Mouse (Mus musculus) hindbrain, embryonic 10.5 days (tissue): ENCODE measurements around the gene Dennd2c. TPM values are rescaled to one million over a fixed set of nuclear protein-coding genes. Genes with fewer than 3 reads are reported as not detected.
"Not testable (repeated sequence)": the region's sequence is repeated elsewhere in the genome, so short reads cannot be mapped to it uniquely, and the experiment has no call there.

Experiments
- DNase-seq: peaks from one replicate; pipeline ENCODE4 v3.0.0-alpha.2; 2017; ENCODE audit warnings: low spot score
- H3K27ac ChIP-seq: fragments of 300-500 bp; sonication (generic); 2 replicates; pipeline ENCODE4 v1.5.1; 2016; ENCODE audit warnings: mild to moderate bottlenecking, moderate library complexity
- H3K27me3 ChIP-seq: fragments of 300-500 bp; sonication (generic); 2 replicates; pipeline ENCODE4 v1.6.1; 2016; ENCODE audit warnings: mild to moderate bottlenecking; ENCODE audit not compliant: poor library complexity, insufficient read depth, severe bottlenecking
- H3K36me3 ChIP-seq: fragments of 300-500 bp; sonication (generic); 2 replicates; pipeline ENCODE4 v1.6.1; 2016; ENCODE audit warnings: mild to moderate bottlenecking, moderate library complexity
- H3K4me1 ChIP-seq: fragments of 300-500 bp; sonication (generic); replicated peaks from 2 replicates; pipeline ENCODE4 v1.6.1; 2016; ENCODE audit warnings: mild to moderate bottlenecking
- H3K4me3 ChIP-seq: fragments of 300-500 bp; sonication (generic); 2 replicates; pipeline ENCODE4 v1.5.1; 2016; ENCODE audit warnings: mild to moderate bottlenecking, moderate library complexity
- H3K9me3 ChIP-seq: fragments of 300-500 bp; sonication (generic); 2 replicates; pipeline ENCODE4 v1.6.1; 2016; ENCODE audit warnings: mild to moderate bottlenecking, moderate library complexity
- WGBS: fragments of 180-500 bp; shearing (Covaris S2); methylation state at CpG from one replicate; pipeline ENCODE4 v1.1.7; 2016; 5-methylcytosine and 5-hydroxymethylcytosine counted together
- polyA plus RNA-seq: library from polyadenylated mRNA; unstranded; fragments of >200 nt; fragmentation: Nextera tagmentation; extraction: Ambion mirVana; gene quantifications from 2 replicates; pipeline ENCODE4 v1.2.1, GENCODE M21; 2016

The Dennd2c gene
- polyA plus RNA-seq, 1 experiment from 2014 or later, result 1.7 TPM

GRCm38 (mm10) chr3:103128251-103128650 lies 25.8 kb downstream of the Dennd2c start:
- DNase-seq, result no peak
- WGBS, result 49% methylated on average over 4 of the region's 4 CpGs

GRCm38 (mm10) chr3:103129367-103130159 lies 27.2 kb downstream of the Dennd2c start:
- Histone ChIP-seq H3K9me3 (no peaks in the 10 kb centered on the region), H3K4me1 (peaks cover 34% of the 10 kb centered on the region), H3K27me3 (no peaks in the 10 kb centered on the region), H3K27ac (peak overlapping the region; percentile 29; the same call in 1 of the 2 replicates), H3K4me3 (no peak overlapping the region), H3K36me3 (no peaks in the 10 kb centered on the region)
- DNase-seq, result no peak
- WGBS, result 81% methylated on average over 8 of the region's 8 CpGs

More at GRCm38 (mm10) chr3:103128251-103128650, 25.8 kb downstream of the Dennd2c start:
- Histone ChIP-seq H3K4me1 (peaks cover 34% of the 10 kb centered on the region), H3K27ac (peak overlapping the region; percentile 42; the same call in 1 of the 2 replicates), H3K36me3 (no peaks in the 10 kb centered on the region), H3K27me3 (no peaks in the 10 kb centered on the region), H3K9me3 (no peaks in the 10 kb centered on the region), H3K4me3 (no peak overlapping the region)

- peak; percentile 21 for DNase-seq
- peaks cover 34% of the 10 kb centered on the region for H3K4me1 ChIP-seq
- no peaks in the 10 kb centered on the region for H3K27me3 ChIP-seq
- H3K36me3 ChIP-seq, result no peaks in the 10 kb centered on the region
- H3K27ac ChIP-seq, result peak overlapping the region; percentile 69; the same call in 1 of the 2 replicates
- no peak overlapping the region; the same call in 1 of the 2 replicates for H3K4me3 ChIP-seq
- H3K9me3 ChIP-seq, result no peaks in the 10 kb centered on the region
- WGBS, result 63% methylated on average over 6 of the region's 6 CpGs
Observed at GRCm38 (mm10) chr3:103130236-103130751, 27.9 kb downstream of the Dennd2c start.

- Histone ChIP-seq H3K36me3 (no peaks in the 10 kb centered on the region), H3K27ac (no peak overlapping the region), H3K4me3 (no peak overlapping the region), H3K27me3 (no peaks in the 10 kb centered on the region), H3K9me3 (no peaks in the 10 kb centered on the region), H3K4me1 (peaks cover 18% of the 10 kb centered on the region)
- WGBS, result 93% methylated on average over 10 of the region's 10 CpGs
- no peak for DNase-seq
Observed at GRCm38 (mm10) chr3:103133098-103133497, 30.7 kb downstream of the Dennd2c start.

GRCm38 (mm10) chr3:103136414-103137077 lies 34.1 kb downstream of the Dennd2c start:
- no peak for DNase-seq
- Histone ChIP-seq H3K27me3 (no peaks in the 10 kb centered on the region), H3K9me3 (no peaks in the 10 kb centered on the region), H3K4me3 (no peak overlapping the region), H3K36me3 (no peaks in the 10 kb centered on the region), H3K4me1 (no peaks in the 10 kb centered on the region), H3K27ac (no peak overlapping the region)
- 89% methylated on average over 4 of the region's 4 CpGs for WGBS

- H3K27me3 ChIP-seq, result no peaks in the 10 kb centered on the region
Observed at GRCm38 (mm10) chr3:103139047-103139446, 36.6 kb downstream of the Dennd2c start.

GRCm38 (mm10) chr3:103140095-103140838 lies 37.9 kb downstream of the Dennd2c start:
- H3K27ac ChIP-seq, result not testable (repeated sequence)
- WGBS, result 74% methylated on average over 11 of the region's 11 CpGs

More at GRCm38 (mm10) chr3:103139047-103139446, 36.6 kb downstream of the Dennd2c start:
- Histone ChIP-seq H3K36me3 (no peaks in the 10 kb centered on the region), H3K4me1 (no peaks in the 10 kb centered on the region), H3K27ac (no peak overlapping the region), H3K9me3 (no peaks in the 10 kb centered on the region), H3K4me3 (no peak overlapping the region)
- WGBS, result 79% methylated on average over 8 of the region's 8 CpGs
- DNase-seq, result no peak

GRCm38 (mm10) chr3:103141287-103141686 lies 38.9 kb downstream of the Dennd2c start:
- no peak for DNase-seq
- Histone ChIP-seq H3K27me3 (no peaks in the 10 kb centered on the region), H3K36me3 (no peaks in the 10 kb centered on the region), H3K9me3 (no peaks in the 10 kb centered on the region), H3K4me3 (no peak overlapping the region), H3K4me1 (peaks cover 5% of the 10 kb centered on the region), H3K27ac (no peak overlapping the region)
- 91% methylated on average over 11 of the region's 11 CpGs for WGBS

More at GRCm38 (mm10) chr3:103140095-103140838, 37.9 kb downstream of the Dennd2c start:
- H3K9me3 ChIP-seq, H3K4me3 ChIP-seq, H3K27me3 ChIP-seq, H3K4me1 ChIP-seq, DNase-seq, H3K36me3 ChIP-seq: not testable (repeated sequence)

- 86% methylated on average over 10 of the region's 10 CpGs for WGBS
- H3K27ac ChIP-seq, result no peak overlapping the region
- H3K36me3 ChIP-seq, result no peaks in the 10 kb centered on the region
- H3K9me3 ChIP-seq, result no peaks in the 10 kb centered on the region
- no peak overlapping the region for H3K4me3 ChIP-seq
- H3K4me1 ChIP-seq, result peaks cover 8% of the 10 kb centered on the region
- no peak for DNase-seq
- no peaks in the 10 kb centered on the region for H3K27me3 ChIP-seq
Observed at GRCm38 (mm10) chr3:103142366-103142765, 40.0 kb downstream of the Dennd2c start.

- peaks cover 8% of the 10 kb centered on the region for H3K4me1 ChIP-seq
- DNase-seq, result no peak
- WGBS, result 75% methylated on average over 2 of the region's 2 CpGs
- no peaks in the 10 kb centered on the region for H3K9me3 ChIP-seq
- H3K4me3 ChIP-seq, result no peak overlapping the region
- H3K27ac ChIP-seq, result no peak overlapping the region
- H3K27me3 ChIP-seq, result no peaks in the 10 kb centered on the region
- H3K36me3 ChIP-seq, result no peaks in the 10 kb centered on the region
Observed at GRCm38 (mm10) chr3:103145336-103145735, 42.9 kb downstream of the Dennd2c start.

- H3K27ac ChIP-seq, result no peak overlapping the region
- H3K36me3 ChIP-seq, result no peaks in the 10 kb centered on the region
- no peak for DNase-seq
- H3K27me3 ChIP-seq, result no peaks in the 10 kb centered on the region
- peaks cover 8% of the 10 kb centered on the region for H3K4me1 ChIP-seq
- H3K4me3 ChIP-seq, result no peak overlapping the region
- H3K9me3 ChIP-seq, result no peaks in the 10 kb centered on the region
- WGBS, result 77% methylated on average over 4 of the region's 4 CpGs
Observed at GRCm38 (mm10) chr3:103145791-103146190, 43.4 kb downstream of the Dennd2c start.

- peaks cover 8% of the 10 kb centered on the region for H3K4me1 ChIP-seq
- WGBS, result 67% methylated on average over 23 of the region's 23 CpGs
- H3K27me3 ChIP-seq, result no peaks in the 10 kb centered on the region
- DNase-seq, result no peak
- H3K4me3 ChIP-seq, result no peak overlapping the region
- H3K27ac ChIP-seq, result peak overlapping the region; percentile 8; the same call in 1 of the 2 replicates
- no peaks in the 10 kb centered on the region for H3K36me3 ChIP-seq
- no peaks in the 10 kb centered on the region for H3K9me3 ChIP-seq
Observed at GRCm38 (mm10) chr3:103146330-103147166, 44.1 kb downstream of the Dennd2c start.
